Mouse (Mus musculus) small intestine, adult 2 months (tissue): Measurements from ENCODE around the gene Sh2d1b1. TPM values are rescaled to one million over a fixed set of nuclear protein-coding genes. Genes with fewer than 3 reads are reported as not detected.

ENCODE experiments used
- H3K27ac ChIP-seq: fragments of 200-500 bp; 2 replicates; pipeline ENCODE4 v1.5.1; 2012; ENCODE audit warnings: low read depth, low read length, control low read depth, inconsistent platforms; ENCODE audit not compliant: insufficient read depth
- H3K27me3 ChIP-seq: fragments of 200-500 bp; 2 replicates; pipeline ENCODE4 v1.6.1; 2012; ENCODE audit warnings: mild to moderate bottlenecking, moderate library complexity, low read length, inconsistent platforms; ENCODE audit not compliant: control insufficient read depth, insufficient read depth
- H3K36me3 ChIP-seq: fragments of 200-500 bp; 2 replicates; pipeline ENCODE4 v1.6.1; 2012; ENCODE audit warnings: mild to moderate bottlenecking, low read length, control low read depth, inconsistent platforms; ENCODE audit not compliant: control insufficient read depth, insufficient read depth
- H3K4me1 ChIP-seq: fragments of 200-500 bp; 2 replicates; pipeline ENCODE4 v1.6.1; 2012; ENCODE audit warnings: low read length, inconsistent platforms, mixed read lengths; ENCODE audit not compliant: control insufficient read depth, insufficient read depth, insufficient read length
- H3K4me3 ChIP-seq: fragments of 200-500 bp; 2 replicates; pipeline ENCODE4 v1.5.1; 2012; ENCODE audit warnings: low read depth, mild to moderate bottlenecking, control low read depth, inconsistent platforms, low read length, moderate library complexity
- CTCF ChIP-seq: fragments of 200-500 bp; IDR thresholded peaks from 2 replicates; pipeline ENCODE4 v1.5.1; 2012; ENCODE audit warnings: low read depth, mild to moderate bottlenecking, control low read depth, inconsistent platforms, low read length, moderate library complexity, mixed read lengths; ENCODE audit not compliant: insufficient replicate concordance, insufficient read length; ENCODE audit errors: extremely low read depth
- POLR2A ChIP-seq: fragments of 200-500 bp; IDR thresholded peaks from 2 replicates; pipeline ENCODE4 v1.6.1; 2012; ENCODE audit warnings: low read depth, mild to moderate bottlenecking, control low read depth, inconsistent platforms, low read length, moderate library complexity
- WGBS: fragments of 180-500 bp; shearing (Covaris S2); methylation state at CpG from one replicate; pipeline ENCODE4 v1.1.7; 2018; 5-methylcytosine and 5-hydroxymethylcytosine counted together
- polyA plus RNA-seq: library from polyadenylated mRNA; depleted of rRNA; stranded (reverse); fragments of >200 nt; gene quantifications from 2 replicates; pipeline ENCODE4 v1.2.3, GENCODE M21; 2012; rRNA removed

Gene Sh2d1b1
- polyA plus RNA-seq, 1 experiment: 0.60 TPM

DNA sequence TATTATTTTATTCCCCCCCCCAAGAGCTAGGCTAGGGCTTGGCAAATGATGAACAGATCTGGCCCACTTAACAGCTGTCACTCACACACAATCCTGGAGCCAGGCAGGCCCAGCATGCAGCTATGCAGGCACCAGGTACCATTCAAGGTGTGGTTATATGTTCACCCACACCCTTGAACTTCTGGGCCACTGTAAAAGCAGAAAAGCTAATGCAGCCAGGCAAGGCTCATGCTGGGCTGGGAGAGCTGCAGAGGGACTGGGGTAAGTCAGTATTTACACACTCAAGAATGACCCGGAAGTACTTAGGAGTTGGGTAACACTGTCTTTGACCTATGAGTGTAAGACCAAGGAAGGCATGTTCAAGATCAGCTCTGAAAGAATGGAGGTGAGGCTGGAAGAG lies 47.2 kb downstream of the Sh2d1b1 start:
- H3K4me1 ChIP-seq: no peaks in the 10 kb centered on the region
- no peaks in the 10 kb centered on the region for H3K27me3 ChIP-seq
- TF ChIP-seq CTCF (no peak), POLR2A (no peak)
- no peak overlapping the region for H3K27ac ChIP-seq
- WGBS: 64% methylated on average over 1 of the region's 1 CpGs
- no peak overlapping the region for H3K4me3 ChIP-seq
- peaks cover 6% of the 10 kb centered on the region; the same call in 1 of the 2 replicates for H3K36me3 ChIP-seq

GRCm38 (mm10) chr1:170325277-170325676 lies 48.2 kb downstream of the Sh2d1b1 start:
- TF ChIP-seq CTCF: no peak
- no peak for TF ChIP-seq POLR2A
- no peak overlapping the region for H3K4me3 ChIP-seq
- H3K27ac ChIP-seq: no peak overlapping the region
- H3K4me1 ChIP-seq: no peaks in the 10 kb centered on the region
- H3K36me3 ChIP-seq: peaks cover 2% of the 10 kb centered on the region; the same call in 1 of the 2 replicates
- WGBS: 80% methylated on average over 4 of the region's 4 CpGs
- H3K27me3 ChIP-seq: no peaks in the 10 kb centered on the region

DNA sequence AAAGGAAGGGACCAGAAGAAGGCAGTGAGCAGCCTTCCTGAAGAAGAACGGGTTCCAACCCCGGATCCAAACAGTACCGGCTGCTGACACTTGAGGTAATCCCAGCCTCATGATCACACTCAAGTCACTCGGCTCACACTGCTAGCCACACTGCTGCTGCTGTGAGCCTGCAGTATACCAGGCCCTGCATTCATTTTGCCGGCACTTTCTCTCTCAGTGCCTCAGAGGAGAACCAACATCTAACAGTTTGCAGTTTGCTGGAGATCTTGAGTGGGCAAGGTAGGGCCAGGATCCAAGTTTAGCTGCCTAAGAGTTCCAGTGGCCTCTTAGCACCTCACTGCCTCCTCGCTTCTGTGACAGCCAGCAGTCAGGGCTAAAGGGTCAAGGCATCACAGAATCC lies 54.8 kb downstream of the Sh2d1b1 start:
- no peaks in the 10 kb centered on the region for H3K4me1 ChIP-seq
- H3K27ac ChIP-seq: no peak overlapping the region
- 82% methylated on average over 6 of the region's 6 CpGs for WGBS
- H3K36me3 ChIP-seq: peaks cover 4% of the 10 kb centered on the region
- no peak overlapping the region for H3K4me3 ChIP-seq
- TF ChIP-seq CTCF (no peak), POLR2A (no peak)
- no peaks in the 10 kb centered on the region for H3K27me3 ChIP-seq

GRCm38 (mm10) chr1:170332775-170333174 lies 55.7 kb downstream of the Sh2d1b1 start:
- Histone ChIP-seq H3K27ac (no peak overlapping the region), H3K27me3 (no peaks in the 10 kb centered on the region), H3K4me3 (no peak overlapping the region), H3K4me1 (no peaks in the 10 kb centered on the region), H3K36me3 (peaks cover 4% of the 10 kb centered on the region)
- no peak for TF ChIP-seq POLR2A
- no peak for TF ChIP-seq CTCF
- 85% methylated on average over 4 of the region's 4 CpGs for WGBS

Other genes with a start within 250 kb of the Sh2d1b1 start
- 4.0 and 4.4 TPM in 2 replicates for gene Ddr2, start 166.6 kb upstream of the Sh2d1b1 start, polyA plus RNA-seq
- gene Uap1, start 102.4 kb upstream of the Sh2d1b1 start, polyA plus RNA-seq: 4.8 and 15.1 TPM in 2 replicates
- gene Uhmk1, start 61.9 kb upstream of the Sh2d1b1 start, polyA plus RNA-seq: 2.1 and 4.5 TPM in 2 replicates
- not detected in 2 replicates for gene Sh2d1b2, start 44.6 kb upstream of the Sh2d1b1 start, polyA plus RNA-seq
- gene Gm7694, start 29.0 kb downstream of the Sh2d1b1 start, polyA plus RNA-seq: 1.8 and 17.6 TPM in 2 replicates
- not detected in 2 replicates for gene Spata46, start 31.5 kb downstream of the Sh2d1b1 start, polyA plus RNA-seq